Mouse (Mus musculus) forebrain, embryonic 11.5 days (tissue): ENCODE results near the gene Svbp. TPM values are rescaled to one million over a fixed set of nuclear protein-coding genes. Genes with fewer than 3 reads are reported as not detected.

Source experiments
- ATAC-seq: fragments of 200-750 bp; cut with Nextera tagmentation; replicated peaks from 2 replicates; pipeline ENCODE4 v1.8.0; 2017; ENCODE audit warnings: moderate TSS enrichment; ENCODE audit not compliant: low FRiP score
- DNase-seq: peaks from one replicate; pipeline ENCODE4 v3.0.0-alpha.2; 2017; ENCODE audit warnings: low spot score
- H3K27ac ChIP-seq: fragments of 300-500 bp; sonication (generic); 2 replicates; pipeline ENCODE4 v1.5.1; 2014; ENCODE audit warnings: low read depth, low read length
- H3K27me3 ChIP-seq: fragments of 300-500 bp; sonication (generic); 2 replicates; pipeline ENCODE4 v1.6.1; 2014; ENCODE audit warnings: mild to moderate bottlenecking, low read length, mixed read lengths; ENCODE audit not compliant: control insufficient read depth, insufficient read depth
- H3K36me3 ChIP-seq: fragments of 300-500 bp; sonication (generic); 2 replicates; pipeline ENCODE4 v1.6.1; 2014; ENCODE audit warnings: mild to moderate bottlenecking, low read length, moderate library complexity, mixed read lengths; ENCODE audit not compliant: control insufficient read depth, insufficient read depth
- H3K4me1 ChIP-seq: fragments of 300-500 bp; sonication (generic); replicated peaks from 2 replicates; pipeline ENCODE4 v1.6.1; 2014; ENCODE audit warnings: low read length, mixed read lengths; ENCODE audit not compliant: control insufficient read depth, insufficient read depth
- H3K4me2 ChIP-seq: fragments of 300-500 bp; sonication (generic); 2 replicates; pipeline ENCODE4 v1.6.1; 2014; ENCODE audit warnings: low read depth, mild to moderate bottlenecking, low read length, moderate library complexity, mixed read lengths; ENCODE audit not compliant: severe bottlenecking
- H3K4me3 ChIP-seq: fragments of 300-500 bp; sonication (generic); 2 replicates; pipeline ENCODE4 v1.5.1; 2014; ENCODE audit warnings: low read depth, low read length
- H3K9ac ChIP-seq: fragments of 300-500 bp; sonication (generic); 2 replicates; pipeline ENCODE4 v1.6.1; 2014; ENCODE audit warnings: low read length
- H3K9me3 ChIP-seq: fragments of 300-500 bp; sonication (generic); 2 replicates; pipeline ENCODE4 v1.6.1; 2016; ENCODE audit warnings: low read length, mixed read lengths; ENCODE audit not compliant: control insufficient read depth
- WGBS: fragments of 180-500 bp; shearing (Covaris S2); extraction: QIAGEN DNeasy Blood & Tissue Kit; methylation state at CpG from one replicate; pipeline ENCODE4 v1.1.7; 2014; 5-methylcytosine and 5-hydroxymethylcytosine counted together
- polyA plus RNA-seq: library from polyadenylated mRNA; unstranded; fragments of >200 nt; fragmentation: Nextera tagmentation; extraction: Ambion mirVana; gene quantifications from 2 replicates; pipeline ENCODE4 v1.2.1, GENCODE M21; 2014

The Svbp gene
- polyA plus RNA-seq, result 146 and 150 TPM in 2 replicates

DNA sequence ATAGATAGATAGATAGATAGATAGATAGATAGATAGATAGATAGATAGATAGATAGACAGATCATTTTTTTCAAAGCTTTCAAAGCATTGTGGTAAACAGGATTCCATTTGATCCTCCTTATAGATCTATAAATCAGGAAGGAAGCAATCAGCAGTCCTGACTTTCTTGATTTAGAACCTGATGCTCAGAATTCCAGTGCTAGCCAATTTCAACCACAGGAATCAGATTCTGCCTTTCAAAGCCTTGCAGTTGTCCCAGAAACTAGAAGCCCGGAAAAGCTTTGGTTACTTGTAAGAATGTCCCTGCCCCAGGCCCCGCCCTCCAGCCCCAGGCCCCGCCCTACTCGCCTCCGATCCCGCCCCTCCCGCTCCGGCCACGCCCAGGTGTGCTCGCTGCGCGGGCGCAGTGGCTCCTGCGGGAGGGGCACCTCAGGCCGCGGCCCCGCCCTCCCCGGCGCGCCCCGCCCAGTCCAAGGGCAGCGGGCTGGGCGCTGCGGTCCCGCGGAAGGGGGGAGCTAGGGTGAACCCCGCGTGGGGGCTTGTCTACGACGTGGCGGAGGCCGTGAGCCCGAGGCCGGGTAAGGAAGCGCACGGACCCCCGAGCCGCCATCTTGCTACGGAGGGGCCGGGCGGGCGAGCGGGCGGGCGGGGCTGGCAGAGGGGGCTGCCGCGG lies at the start of gene Svbp:
TSS of gene Svbp (plus strand) at position 398 of the 673 bp plus-strand sequence.
- ATAC-seq (peak; percentile 94), DNase-seq (peak; percentile 97)
- under 1% methylated on average over 45 of the region's 47 CpGs for WGBS

DNA sequence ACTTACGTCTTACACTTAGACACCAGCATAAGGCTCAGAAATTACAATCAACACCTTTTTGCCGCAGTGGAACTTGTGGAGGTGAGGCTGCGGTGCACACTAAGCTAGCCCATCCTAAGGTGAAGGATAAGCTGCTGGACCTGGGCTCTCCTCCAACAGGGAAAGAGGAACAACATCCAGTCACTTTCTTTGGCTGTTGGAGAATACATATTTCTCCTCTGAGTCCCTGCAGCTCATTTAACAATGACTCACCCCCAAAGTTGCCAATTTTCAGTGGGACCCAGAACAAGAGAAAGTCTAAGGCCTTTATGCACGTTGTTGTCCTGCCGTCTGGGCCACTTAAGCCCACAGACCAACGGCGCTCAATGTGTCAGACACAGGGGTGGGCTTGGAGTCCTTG lies 48.3 kb upstream of the Svbp start:
- H3K36me3 ChIP-seq, result no peaks in the 10 kb centered on the region
- H3K4me2 ChIP-seq, result no peak overlapping the region
- H3K9ac ChIP-seq, result no peak overlapping the region
- no peak overlapping the region for H3K4me3 ChIP-seq
- no peaks in the 10 kb centered on the region for H3K9me3 ChIP-seq
- H3K27ac ChIP-seq, result no peak overlapping the region
- no peaks in the 10 kb centered on the region for H3K27me3 ChIP-seq
- ATAC-seq (no peak), DNase-seq (no peak)
- H3K4me1 ChIP-seq, result peaks cover 3% of the 10 kb centered on the region; the same call in 1 of the 2 replicates
- 88% methylated on average over 7 of the region's 7 CpGs for WGBS

More for the DNA sequence above, at the start of gene Svbp:
- Histone ChIP-seq H3K9ac (peak within 1 kb of the TSS; percentile 77), H3K27me3 (no peaks in the 10 kb centered on the region), H3K36me3 (no peaks in the 10 kb centered on the region), H3K4me2 (peak within 1 kb of the TSS; percentile 56), H3K4me3 (peak within 1 kb of the TSS; percentile 76), H3K4me1 (no peaks in the 10 kb centered on the region), H3K27ac (no peak within 1 kb of the TSS; the same call in 1 of the 2 replicates), H3K9me3 (no peaks in the 10 kb centered on the region)

GRCm38 (mm10) chr4:119147347-119147746 lies 47.8 kb upstream of the Svbp start:
- H3K27me3 ChIP-seq, result no peaks in the 10 kb centered on the region
- no peak overlapping the region for H3K9ac ChIP-seq
- H3K4me3 ChIP-seq, result no peak overlapping the region
- DNase-seq, result no peak
- no peak overlapping the region for H3K4me2 ChIP-seq
- ATAC-seq, result no peak
- H3K9me3 ChIP-seq, result no peaks in the 10 kb centered on the region
- no peak overlapping the region for H3K27ac ChIP-seq
- H3K4me1 ChIP-seq, result peaks cover 3% of the 10 kb centered on the region; the same call in 1 of the 2 replicates
- H3K36me3 ChIP-seq, result no peaks in the 10 kb centered on the region
- 89% methylated on average over 5 of the region's 5 CpGs for WGBS

DNA sequence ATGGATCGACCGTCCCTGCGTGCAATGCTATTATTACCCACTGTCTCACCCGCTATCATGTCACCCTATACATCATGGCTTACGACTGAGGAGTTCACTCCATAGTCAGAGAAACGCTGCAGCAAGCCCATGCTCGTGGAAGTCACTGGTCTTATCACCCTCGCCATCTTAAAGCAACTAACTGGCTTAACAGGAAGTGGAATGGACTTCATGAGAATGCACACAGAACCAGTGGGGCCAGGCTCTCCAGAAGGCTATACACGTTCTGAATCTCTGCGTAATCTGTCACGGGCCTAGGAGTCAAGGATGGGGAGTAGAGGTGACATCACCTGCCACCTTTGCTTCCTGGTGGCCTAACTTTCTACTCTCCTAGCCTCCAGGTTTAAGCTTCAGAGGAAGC lies 46.4 kb upstream of the Svbp start:
- DNase-seq (no peak), ATAC-seq (no peak)
- no peak overlapping the region for H3K27ac ChIP-seq
- no peak overlapping the region for H3K4me3 ChIP-seq
- H3K27me3 ChIP-seq, result no peaks in the 10 kb centered on the region
- 89% methylated on average over 11 of the region's 11 CpGs for WGBS
- H3K36me3 ChIP-seq, result no peaks in the 10 kb centered on the region
- peaks cover 3% of the 10 kb centered on the region; the same call in 1 of the 2 replicates for H3K4me1 ChIP-seq
- H3K4me2 ChIP-seq, result no peak overlapping the region
- H3K9ac ChIP-seq, result no peak overlapping the region
- no peaks in the 10 kb centered on the region for H3K9me3 ChIP-seq

DNA sequence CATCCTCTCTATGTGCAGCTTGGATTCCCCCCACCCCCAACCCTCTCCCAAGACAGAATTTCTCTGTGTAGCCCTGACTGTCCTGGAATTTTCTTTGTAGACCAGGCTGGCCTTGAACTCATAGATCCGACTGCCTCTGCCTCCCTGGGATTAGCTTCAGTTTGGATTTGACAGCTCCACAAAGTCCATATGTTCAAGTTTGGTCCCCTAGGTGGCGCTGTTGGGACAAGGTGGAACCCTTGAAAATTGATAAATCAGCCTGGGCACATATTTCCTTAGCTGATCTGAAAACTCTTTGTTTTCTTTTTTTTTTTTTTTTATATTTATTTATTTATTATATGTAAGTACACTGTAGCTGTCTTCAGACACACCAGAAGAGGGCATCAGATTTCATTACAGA lies 37.9 kb upstream of the Svbp start:
- no peak for ATAC-seq
- Histone ChIP-seq H3K27me3 (no peaks in the 10 kb centered on the region), H3K4me3 (no peak overlapping the region), H3K4me2 (no peak overlapping the region), H3K9me3 (no peaks in the 10 kb centered on the region), H3K36me3 (no peaks in the 10 kb centered on the region), H3K9ac (no peak overlapping the region), H3K27ac (no peak overlapping the region), H3K4me1 (no peaks in the 10 kb centered on the region)
- DNase-seq, result peak; percentile 76
- WGBS, result 35% methylated on average over 2 of the region's 2 CpGs

DNA sequence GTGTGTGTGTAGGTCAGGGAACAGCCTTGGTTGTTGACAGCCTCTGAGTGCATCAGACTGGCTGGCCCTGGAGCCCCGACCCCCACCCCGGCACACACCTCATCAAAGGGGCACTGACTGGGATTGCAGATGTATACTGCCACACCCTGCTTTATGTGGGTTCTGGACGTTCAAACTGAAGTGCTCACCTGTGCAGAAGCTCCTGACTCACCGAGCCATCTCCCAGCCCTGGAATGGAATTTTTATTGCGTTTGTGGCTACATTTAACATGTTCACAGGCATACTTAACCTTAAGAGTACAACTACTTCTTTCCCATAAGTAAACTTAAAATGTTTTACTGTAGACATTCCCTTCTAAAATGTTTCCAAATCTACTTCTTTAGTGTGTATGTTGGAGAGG lies 37.2 kb upstream of the Svbp start:
- Histone ChIP-seq H3K4me2 (no peak overlapping the region), H3K9me3 (no peaks in the 10 kb centered on the region), H3K4me1 (no peaks in the 10 kb centered on the region), H3K36me3 (no peaks in the 10 kb centered on the region), H3K4me3 (no peak overlapping the region), H3K9ac (no peak overlapping the region), H3K27ac (no peak overlapping the region), H3K27me3 (no peaks in the 10 kb centered on the region)
- ATAC-seq, result no peak
- DNase-seq, result peak; percentile 33
- WGBS, result 84% methylated on average over 5 of the region's 5 CpGs

GRCm38 (mm10) chr4:119161358-119161757 lies 33.7 kb upstream of the Svbp start:
- DNase-seq (no peak), ATAC-seq (no peak)
- Histone ChIP-seq H3K9ac (no peak overlapping the region), H3K27me3 (no peaks in the 10 kb centered on the region), H3K4me1 (no peaks in the 10 kb centered on the region), H3K4me2 (no peak overlapping the region), H3K4me3 (no peak overlapping the region), H3K27ac (no peak overlapping the region), H3K36me3 (no peaks in the 10 kb centered on the region), H3K9me3 (no peaks in the 10 kb centered on the region)
- 73% methylated on average over 3 of the region's 3 CpGs for WGBS

- ATAC-seq (no peak), DNase-seq (no peak)
- Histone ChIP-seq H3K36me3 (no peaks in the 10 kb centered on the region), H3K4me3 (no peak overlapping the region), H3K27me3 (no peaks in the 10 kb centered on the region), H3K4me2 (no peak overlapping the region), H3K4me1 (no peaks in the 10 kb centered on the region), H3K9ac (no peak overlapping the region), H3K9me3 (no peaks in the 10 kb centered on the region), H3K27ac (no peak overlapping the region)
- WGBS, result 75% methylated on average over 4 of the region's 4 CpGs
Measured at GRCm38 (mm10) chr4:119162990-119163389, 32.1 kb upstream of the Svbp start.

GRCm38 (mm10) chr4:119165916-119166315 lies 29.2 kb upstream of the Svbp start:
- Histone ChIP-seq H3K36me3 (peaks cover 3% of the 10 kb centered on the region; the same call in 1 of the 2 replicates), H3K27me3 (no peaks in the 10 kb centered on the region), H3K4me2 (no peak overlapping the region), H3K4me3 (no peak overlapping the region), H3K9ac (no peak overlapping the region), H3K9me3 (no peaks in the 10 kb centered on the region), H3K4me1 (no peaks in the 10 kb centered on the region), H3K27ac (no peak overlapping the region)
- ATAC-seq, result no peak
- no peak for DNase-seq
- 84% methylated on average over 7 of the region's 7 CpGs for WGBS
